Mouse (Mus musculus): ENCODE measurements around the gene Syndig1.

GRCm38 (mm10) chr2:149812899-149813298 lies 16.1 kb upstream of the Syndig1 start:
- TF ChIP-seq CTCF (IDR thresholded peaks at IDR 0.05 in 2 of 3, conservative IDR thresholded peaks at IDR 0.05 in 1 of 3; ENCODE audit: control insufficient read depth in 1 of 3, insufficient read depth in 1 of 3, low read depth in 2 of 3, low read length in 3 of 3, poor library complexity in 1 of 3, severe bottlenecking in 1 of 3) (no peak), NELFE (IDR thresholded peaks at IDR 0.05; ENCODE audit: low read depth, low read length) (no peak), UBTF (IDR thresholded peaks at IDR 0.05; ENCODE audit: borderline replicate concordance, insufficient read depth, low read depth, low read length) (no peak), E2F4 (IDR thresholded peaks at IDR 0.05; ENCODE audit: borderline replicate concordance, low read depth, low read length) (no peak)
